Mouse (Mus musculus) E14TG2a.4 (cell line): ENCODE results near the gene Gm13030.
"Not testable (repeated sequence)": the region's sequence is repeated elsewhere in the genome, so short reads cannot be mapped to it uniquely, and the experiment has no call there.

ENCODE experiments used
- H3K27me3 ChIP-seq: 2 replicates; pipeline ENCODE4 v1.6.1; 2014; ENCODE audit warnings: low read length, control low read depth; ENCODE audit not compliant: insufficient read depth
- H3K36me3 ChIP-seq: 2 replicates; pipeline ENCODE4 v1.6.1; 2014; ENCODE audit warnings: low read length, control low read depth; ENCODE audit not compliant: insufficient read depth
- H3K4me1 ChIP-seq: replicated peaks from 2 replicates; pipeline ENCODE4 v1.6.1; 2014; ENCODE audit warnings: low read depth, low read length, control low read depth
- H3K4me3 ChIP-seq: replicated peaks from 2 replicates; pipeline ENCODE4 v1.5.1; 2014; ENCODE audit warnings: mild to moderate bottlenecking, low read length
- H3K9me3 ChIP-seq: 2 replicates; pipeline ENCODE4 v1.6.1; 2014; ENCODE audit warnings: low read length, control low read depth
- CTCF ChIP-seq: conservative IDR thresholded peaks from 2 replicates; pipeline ENCODE4 v1.5.1; 2014; ENCODE audit warnings: low read length
- NANOG ChIP-seq: IDR thresholded peaks from 2 replicates; pipeline ENCODE4 v1.6.1; 2014; ENCODE audit warnings: borderline replicate concordance, low read length, mixed read lengths
- POU5F1 ChIP-seq: IDR thresholded peaks from 2 replicates; pipeline ENCODE4 v1.6.1; 2014; ENCODE audit warnings: low read length, borderline replicate concordance

Gene Gm13030

DNA sequence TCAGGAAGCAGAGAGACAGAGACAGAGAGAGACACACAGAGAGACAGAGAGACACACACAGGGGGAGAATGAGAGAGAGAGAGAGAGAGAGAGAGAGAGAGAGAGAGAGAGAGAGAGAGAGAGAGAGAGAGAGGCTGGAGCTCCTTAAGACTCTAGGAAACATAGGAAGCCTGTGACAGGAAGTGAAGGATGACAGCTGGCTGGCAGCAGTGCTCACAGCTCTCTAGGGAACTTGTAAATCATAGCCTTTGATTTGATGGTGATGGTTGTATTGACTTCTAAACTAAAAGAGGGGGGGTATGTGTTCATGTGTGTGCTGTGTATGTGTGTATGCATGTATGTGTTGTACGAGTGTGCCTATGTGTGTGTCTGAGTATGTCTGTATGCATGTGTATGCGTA lies 2.2 kb upstream of the Gm13030 start:
- H3K36me3 ChIP-seq, result no peaks in the 10 kb centered on the region
- H3K4me1 ChIP-seq, result peaks cover 29% of the 10 kb centered on the region
- TF ChIP-seq POU5F1 (no peak), CTCF (no peak), NANOG (no peak)
- peaks cover 2% of the 10 kb centered on the region for H3K27me3 ChIP-seq
- no peaks in the 10 kb centered on the region; the same call in 1 of the 2 replicates for H3K9me3 ChIP-seq
- H3K4me3 ChIP-seq, result no peak overlapping the region

DNA sequence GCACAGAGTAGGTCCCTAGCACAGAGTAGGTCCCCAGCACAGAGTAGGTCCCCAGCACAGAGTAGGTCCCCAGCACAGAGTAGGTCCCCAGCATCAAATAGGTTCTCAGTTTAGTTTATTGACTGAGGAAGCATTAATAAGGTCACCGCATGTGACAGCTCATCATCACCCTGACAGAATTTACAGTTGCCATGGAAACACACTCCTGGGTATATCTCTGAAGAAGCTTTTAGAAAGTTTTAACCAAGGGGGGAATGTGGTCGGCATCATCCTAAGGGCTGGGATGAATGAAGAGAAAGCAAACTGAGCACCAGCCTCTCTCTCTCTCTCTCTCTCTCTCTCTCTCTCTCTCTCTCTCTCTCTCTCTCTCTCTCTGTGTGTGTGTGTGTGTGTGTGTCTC lies 1.5 kb upstream of the Gm13030 start:
- not testable (repeated sequence) for H3K27me3 ChIP-seq, H3K36me3 ChIP-seq, H3K9me3 ChIP-seq, H3K4me3 ChIP-seq
- peaks cover 22% of the 10 kb centered on the region for H3K4me1 ChIP-seq

DNA sequence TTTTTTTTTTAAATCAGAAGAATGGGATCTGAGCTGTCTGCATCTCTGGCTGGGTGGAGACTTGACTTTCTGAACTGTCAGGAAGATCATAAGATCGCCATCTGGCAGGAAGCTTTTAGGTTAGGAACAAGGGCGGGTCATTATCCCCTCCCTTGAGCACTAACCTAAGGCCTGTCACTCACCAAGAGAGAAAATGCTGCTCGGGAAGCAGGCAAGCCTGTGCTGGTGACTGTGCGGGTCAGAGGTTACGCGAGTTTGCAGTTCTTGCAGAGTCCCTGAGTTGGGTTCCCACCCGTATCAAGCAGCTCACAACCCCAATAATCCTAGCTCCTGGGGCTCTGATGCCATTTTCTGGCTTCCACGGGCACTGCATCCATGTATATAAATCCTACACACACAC lies 5.1 kb downstream of the Gm13030 start:
- Histone ChIP-seq H3K27me3 (no peaks in the 10 kb centered on the region), H3K36me3 (no peaks in the 10 kb centered on the region), H3K4me3 (no peak overlapping the region), H3K4me1 (peaks cover 38% of the 10 kb centered on the region), H3K9me3 (no peaks in the 10 kb centered on the region; the same call in 1 of the 2 replicates)
- TF ChIP-seq CTCF, result no peak
- no peak for TF ChIP-seq POU5F1
- TF ChIP-seq NANOG, result no peak

DNA sequence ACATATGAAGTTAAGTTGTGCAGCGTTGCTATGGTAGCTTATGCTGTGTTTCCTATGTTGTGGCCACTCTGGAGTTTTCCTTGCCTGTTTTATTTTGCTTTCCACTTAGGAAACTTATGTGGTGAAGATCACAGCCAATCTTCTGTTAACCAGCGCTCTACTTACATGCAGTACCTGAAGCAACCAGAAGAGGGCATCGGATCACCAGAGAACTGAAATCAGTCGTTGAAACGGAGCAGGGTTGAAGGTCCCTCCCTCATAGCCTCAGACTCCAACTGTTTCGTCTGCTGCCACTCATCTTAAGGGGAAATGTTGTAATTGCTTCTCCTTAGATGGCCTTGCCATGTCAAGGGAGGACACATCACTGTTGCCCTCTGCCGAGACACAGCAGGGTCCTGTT lies 7.4 kb downstream of the Gm13030 start:
- H3K4me3 ChIP-seq, result no peak overlapping the region
- no peaks in the 10 kb centered on the region for H3K27me3 ChIP-seq
- H3K36me3 ChIP-seq, result no peaks in the 10 kb centered on the region
- H3K4me1 ChIP-seq, result peaks cover 60% of the 10 kb centered on the region
- H3K9me3 ChIP-seq, result 0 out of 2 replicates have a peak, but pooled peaks cover 3% of the 10 kb centered on the region
- no peak for TF ChIP-seq POU5F1
- TF ChIP-seq CTCF, result peak; percentile 84

DNA sequence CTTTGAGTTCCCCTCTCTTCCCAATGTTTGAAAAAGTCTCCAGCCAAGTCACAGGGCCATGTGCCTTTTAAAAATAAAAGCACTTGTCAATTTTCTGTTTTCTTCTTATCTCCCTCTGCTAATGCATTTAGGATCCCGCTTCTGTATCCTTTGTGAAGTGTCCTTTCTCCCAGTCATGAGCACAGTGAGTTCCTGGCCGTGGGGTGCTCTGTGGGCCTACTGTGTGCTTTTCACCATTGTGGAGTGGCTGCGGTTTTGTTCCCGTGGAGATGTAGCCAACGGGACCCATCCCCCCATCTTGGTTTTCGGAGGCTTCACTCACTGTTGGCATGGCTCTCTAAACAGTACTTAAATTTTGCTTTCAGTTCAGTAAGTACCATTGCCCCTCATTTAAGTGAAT lies 7.8 kb downstream of the Gm13030 start:
- Histone ChIP-seq H3K9me3 (0 out of 2 replicates have a peak, but pooled peaks cover 3% of the 10 kb centered on the region), H3K36me3 (no peaks in the 10 kb centered on the region), H3K4me1 (peaks cover 65% of the 10 kb centered on the region), H3K4me3 (no peak overlapping the region), H3K27me3 (no peaks in the 10 kb centered on the region)
- no peak for TF ChIP-seq POU5F1
- no peak for TF ChIP-seq NANOG
- no peak for TF ChIP-seq CTCF

DNA sequence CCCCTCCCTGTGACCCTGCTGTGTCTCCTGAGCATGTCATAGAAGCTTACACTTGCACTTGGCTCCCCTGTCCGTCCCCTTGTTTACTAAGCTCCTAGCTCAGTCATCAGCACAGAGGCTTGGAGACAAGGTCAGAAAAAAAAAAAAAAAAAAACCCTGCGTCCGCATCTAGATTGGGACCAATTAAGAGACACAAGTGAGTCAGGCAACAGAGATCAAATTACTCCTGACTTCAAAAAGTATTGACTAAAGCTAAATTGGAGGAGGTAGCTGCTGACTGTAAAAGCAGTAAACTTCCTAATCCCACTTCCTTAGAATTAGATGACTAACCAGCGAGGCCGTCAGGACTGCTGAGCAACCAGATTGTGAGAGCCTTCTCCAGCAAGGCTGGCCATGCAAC lies 8.7 kb downstream of the Gm13030 start:
- no peak for TF ChIP-seq CTCF
- no peak for TF ChIP-seq NANOG
- TF ChIP-seq POU5F1, result no peak
- Histone ChIP-seq H3K27me3 (no peaks in the 10 kb centered on the region), H3K4me1 (peaks cover 71% of the 10 kb centered on the region), H3K9me3 (0 out of 2 replicates have a peak, but pooled peaks cover 3% of the 10 kb centered on the region), H3K4me3 (no peak overlapping the region), H3K36me3 (no peaks in the 10 kb centered on the region)

DNA sequence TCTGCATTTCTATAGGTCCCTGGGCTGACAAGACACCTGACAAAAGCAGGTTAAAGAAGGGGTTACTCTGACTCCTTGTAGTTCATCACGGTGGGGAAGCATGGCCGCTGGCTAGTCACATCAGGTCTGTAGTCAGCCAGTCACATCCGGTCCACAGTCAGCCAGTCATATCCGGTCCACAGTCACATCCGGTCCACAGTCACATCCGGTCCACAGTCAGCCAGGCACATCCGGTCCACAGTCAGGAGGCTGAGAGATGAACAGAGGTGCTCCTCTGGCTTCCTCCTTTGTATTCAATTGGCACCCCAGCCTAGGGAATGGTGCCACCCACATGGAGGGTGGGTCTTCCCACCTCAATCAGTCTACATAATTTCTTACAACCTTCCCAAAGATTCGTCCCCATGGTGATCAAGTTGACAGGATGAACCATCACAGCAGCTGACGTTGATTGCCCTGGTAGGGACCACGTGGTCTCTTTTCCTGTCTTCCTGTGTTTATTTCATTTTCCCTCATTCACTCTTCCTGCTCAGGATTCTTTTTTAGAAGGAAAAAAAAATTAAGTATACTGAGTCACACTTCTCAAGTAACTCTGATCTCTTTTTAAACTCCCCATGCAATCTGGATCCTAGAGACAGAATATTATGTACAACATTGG lies 10.3 kb downstream of the Gm13030 start, which contains the start of gene Pla2g5:
TSS of gene Pla2g5 (minus strand) at position 139 of the 655 bp plus-strand sequence.
- TF ChIP-seq NANOG, result no peak
- TF ChIP-seq POU5F1, result no peak
- no peak for TF ChIP-seq CTCF
- 0 out of 2 replicates have a peak, but pooled peaks cover 3% of the 10 kb centered on the region for H3K9me3 ChIP-seq
- peaks cover 1% of the 10 kb centered on the region; the same call in 1 of the 2 replicates for H3K36me3 ChIP-seq
- H3K27me3 ChIP-seq, result no peaks in the 10 kb centered on the region
- peaks cover 80% of the 10 kb centered on the region for H3K4me1 ChIP-seq
- peak within 1 kb of the TSS; percentile 60 for H3K4me3 ChIP-seq

DNA sequence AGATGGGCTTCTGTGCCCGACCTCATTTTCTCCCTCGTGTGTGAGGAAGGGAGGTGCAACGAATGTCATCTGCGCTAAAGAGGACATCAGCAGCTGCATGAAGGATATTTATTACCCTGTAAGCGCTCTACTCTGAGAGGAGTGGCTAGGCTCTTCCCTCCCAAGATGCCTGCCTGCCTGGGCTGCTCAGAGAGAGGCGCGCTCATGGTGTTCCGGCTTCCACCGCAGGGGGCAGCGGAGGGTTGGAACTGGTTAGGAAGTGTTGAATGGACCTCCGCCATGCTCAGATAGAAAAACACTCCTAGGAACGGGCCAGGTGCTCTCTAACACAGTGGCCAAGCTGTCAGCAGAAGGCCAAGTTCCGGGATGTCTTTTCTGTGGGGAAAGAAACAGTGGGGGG lies 14.0 kb downstream of the Gm13030 start:
- peaks cover 73% of the 10 kb centered on the region for H3K4me1 ChIP-seq

DNA sequence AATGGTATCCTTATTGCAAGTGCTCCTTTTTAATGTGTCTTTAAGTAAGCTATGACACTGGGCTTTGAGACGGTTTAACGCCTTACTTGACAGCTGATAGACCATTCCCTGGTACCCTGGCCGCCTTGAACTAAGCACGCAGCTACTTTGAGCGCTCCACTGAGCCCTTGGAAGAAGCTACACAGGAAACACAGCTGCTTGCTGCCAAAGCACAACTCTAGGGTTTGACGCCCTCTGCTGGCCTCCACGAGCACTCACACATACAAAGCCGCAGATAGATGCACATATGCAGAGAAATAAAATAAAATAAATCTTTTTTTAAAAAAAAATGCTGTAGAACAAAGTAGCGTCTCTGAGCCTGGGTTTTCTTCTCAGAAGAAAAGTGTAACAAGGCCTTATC lies 14.5 kb downstream of the Gm13030 start:
- Histone ChIP-seq H3K9me3 (0 out of 2 replicates have a peak, but pooled peaks cover 3% of the 10 kb centered on the region), H3K36me3 (peaks cover 8% of the 10 kb centered on the region), H3K27me3 (no peaks in the 10 kb centered on the region), H3K4me3 (peak overlapping the region; percentile 78), H3K4me1 (peaks cover 68% of the 10 kb centered on the region)
- TF ChIP-seq CTCF, result peak; percentile 72
- no peak for TF ChIP-seq NANOG

More for the DNA sequence above, 14.0 kb downstream of the Gm13030 start:
- no peak for TF ChIP-seq POU5F1
- TF ChIP-seq CTCF, result peak; percentile 60
- no peak for TF ChIP-seq NANOG
- 0 out of 2 replicates have a peak, but pooled peaks cover 3% of the 10 kb centered on the region for H3K9me3 ChIP-seq
- peak overlapping the region; percentile 78 for H3K4me3 ChIP-seq
- no peaks in the 10 kb centered on the region for H3K27me3 ChIP-seq
- H3K36me3 ChIP-seq, result peaks cover 8% of the 10 kb centered on the region
